In the genomic region with DNA sequence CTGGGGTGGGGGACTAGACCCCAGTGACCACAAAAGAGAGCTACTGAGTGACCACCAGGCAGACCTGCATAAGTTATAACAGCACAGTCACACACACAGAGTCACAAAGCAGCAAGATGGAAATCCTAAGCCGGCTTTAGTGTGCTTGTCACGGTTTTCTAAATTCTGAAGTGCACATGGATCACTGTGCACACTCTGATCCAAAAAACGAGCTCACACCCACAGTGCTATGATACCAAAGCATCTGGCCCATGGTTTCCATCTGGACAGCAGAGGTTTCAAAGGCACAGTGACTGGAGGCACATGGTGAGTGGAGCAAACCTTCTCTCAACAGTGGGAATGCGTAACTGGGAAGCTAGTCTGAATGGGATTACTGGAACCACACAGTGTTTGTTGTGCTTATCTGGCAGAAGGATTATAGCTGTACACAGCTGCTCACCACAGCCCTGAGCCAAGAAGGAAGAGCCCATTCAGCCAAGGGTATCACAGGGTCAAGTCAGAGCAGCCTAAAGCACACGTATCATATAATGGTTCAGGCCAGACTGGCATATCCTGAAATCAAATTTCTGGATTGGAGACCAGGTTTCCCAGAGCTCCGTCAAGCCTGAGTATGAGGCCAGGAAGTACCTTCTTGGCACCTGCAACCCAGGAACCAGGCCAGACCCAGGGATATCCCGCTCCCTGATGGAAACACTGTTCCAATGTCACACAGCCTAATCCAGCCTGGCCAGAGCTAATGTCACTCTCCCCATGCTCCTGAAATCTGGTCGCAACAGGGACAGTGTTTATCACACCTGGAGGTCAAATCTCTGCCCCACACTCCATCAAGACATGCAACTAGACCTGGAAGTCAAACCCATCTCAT, we compare ENCODE assay signal across 12 mouse cellular contexts. TPM values are rescaled to one million over a fixed set of nuclear protein-coding genes. Genes with fewer than 3 reads are reported as not detected.
DNase-seq lines count a peak whose midpoint lies in the region; ATAC-seq lines count a peak whose summit lies in the region.
"Had no signal": no experiment of that assay in that cellular context is flagged by ENCODE, and none has a peak within 500 bp of the region (broad histone marks: within the 10 kb centered on the region; RNA-seq: fewer than 3 reads in every experiment).

No protein-coding gene starts in this region.

- H3K4me3 ChIP-seq in heart, embryonic 10.5 days, result no peak overlapping the region
- H3K4me3 ChIP-seq in midbrain, embryonic 13.5 days (replicated peaks), result no peak overlapping the region
- H3K4me3 ChIP-seq: liver, embryonic 13.5 days had no signal

- peak; percentile 71 for ATAC-seq in cerebellum, adult (ENCODE audit: insufficient number of reproducible peaks, low FRiP score, low TSS enrichment)
- ATAC-seq in midbrain, embryonic 13.5 days, result peak; percentile 80

- H3K4me1 ChIP-seq in heart, embryonic 10.5 days, result no peaks in the 10 kb centered on the region
- H3K4me1 ChIP-seq in midbrain, embryonic 13.5 days (replicated peaks), result no peaks in the 10 kb centered on the region
- H3K4me1 ChIP-seq: liver, embryonic 13.5 days had no signal

- H3K9me3 ChIP-seq in heart, embryonic 10.5 days, result no peaks in the 10 kb centered on the region
- no peaks in the 10 kb centered on the region for H3K9me3 ChIP-seq in midbrain, embryonic 13.5 days
- H3K9me3 ChIP-seq: liver, embryonic 13.5 days had no signal

- no peak overlapping the region for H3K27ac ChIP-seq in heart, embryonic 10.5 days
- H3K27ac ChIP-seq in midbrain, embryonic 13.5 days, result no peak overlapping the region
- H3K27ac ChIP-seq: liver, embryonic 13.5 days had no signal

- intact Hi-C loops in heart, postnatal 10 days (cut with DNase I), result no loop called here

- no peak overlapping the region for H3K4me2 ChIP-seq in midbrain, embryonic 13.5 days (replicated peaks)
- H3K4me2 ChIP-seq: liver, embryonic 13.5 days had no signal

- no peak for DNase-seq in cerebellum, adult 9-10 months
- peak; percentile 20 to 29 for DNase-seq in heart, postnatal 10 days
- no peak for DNase-seq in heart, embryonic 10.5 days (ENCODE audit: low spot score)
- DNase-seq in cerebellum, adult 9-11 months, result peak; percentile 35
- DNase-seq in spleen, postnatal 10 days (ENCODE audit: low spot score in 2 of 2), result no peak
- no peak for DNase-seq in thymus, adult 18-20 months
- DNase-seq: liver, embryonic 13.5 days; spleen, adult 18-20 months had no signal

- H3K9ac ChIP-seq in midbrain, embryonic 13.5 days (replicated peaks), result no peak overlapping the region
- H3K9ac ChIP-seq: liver, embryonic 13.5 days had no signal

- H3K36me3 ChIP-seq in heart, embryonic 10.5 days, result peaks cover 42% of the 10 kb centered on the region
- peaks cover 57% of the 10 kb centered on the region for H3K36me3 ChIP-seq in midbrain, embryonic 13.5 days

- no peaks in the 10 kb centered on the region for H3K27me3 ChIP-seq in heart, embryonic 10.5 days (ENCODE audit: insufficient read depth, poor library complexity, severe bottlenecking)
- no peaks in the 10 kb centered on the region for H3K27me3 ChIP-seq in midbrain, embryonic 13.5 days
- H3K27me3 ChIP-seq: liver, embryonic 13.5 days had no signal

- 90% methylated on average over 8 of the region's 8 CpGs for WGBS in heart, embryonic 10.5 days
- 73% methylated on average over 8 of the region's 8 CpGs for WGBS in midbrain, embryonic 13.5 days

RNA-seq across cellular contexts. Expression of a gene that starts 24.3 kb away (rescaled TPM):
- 1 to 10 TPM; 4.1 to 4.6 TPM for total RNA-seq in heart, postnatal 10 days (2021)
- 0.44 and 1.6 TPM in 2 replicates for polyA plus RNA-seq in heart, embryonic 10.5 days (2016; fragmentation: Nextera tagmentation; extraction: Ambion mirVana)
- 4.6 and 10.6 TPM in 2 replicates for polyA plus RNA-seq in midbrain, embryonic 13.5 days (2015; fragmentation: Nextera tagmentation; extraction: Ambion mirVana)
- total RNA-seq: megakaryocyte progenitor cell, adult 5-6 weeks; neutrophil, adult 5-6 weeks had no signal

Comparison
In these comparisons a context has a peak if more than half of its experiments do, and no peak if none do; other contexts are left out.
1. DNase-seq: peak in heart, postnatal 10 days (2 of 2) and cerebellum, adult 9-11 months (single experiment); none in cerebellum, adult 9-10 months (single experiment), heart, embryonic 10.5 days (single experiment), spleen, postnatal 10 days (0 of 2) and thymus, adult 18-20 months (0 of 2).